Mouse (Mus musculus): ENCODE data around the gene Pgc.

Gene Pgc

GRCm38 (mm10) chr17:47783445-47784223, 57.0 kb downstream of the Pgc start:
- no peak for DNase-seq (ENCODE audit: low spot score)

All from urinary bladder, postnatal 25 days (tissue).